Mouse (Mus musculus): ENCODE data around the gene Gm11146.

Gene Gm11146

DNA sequence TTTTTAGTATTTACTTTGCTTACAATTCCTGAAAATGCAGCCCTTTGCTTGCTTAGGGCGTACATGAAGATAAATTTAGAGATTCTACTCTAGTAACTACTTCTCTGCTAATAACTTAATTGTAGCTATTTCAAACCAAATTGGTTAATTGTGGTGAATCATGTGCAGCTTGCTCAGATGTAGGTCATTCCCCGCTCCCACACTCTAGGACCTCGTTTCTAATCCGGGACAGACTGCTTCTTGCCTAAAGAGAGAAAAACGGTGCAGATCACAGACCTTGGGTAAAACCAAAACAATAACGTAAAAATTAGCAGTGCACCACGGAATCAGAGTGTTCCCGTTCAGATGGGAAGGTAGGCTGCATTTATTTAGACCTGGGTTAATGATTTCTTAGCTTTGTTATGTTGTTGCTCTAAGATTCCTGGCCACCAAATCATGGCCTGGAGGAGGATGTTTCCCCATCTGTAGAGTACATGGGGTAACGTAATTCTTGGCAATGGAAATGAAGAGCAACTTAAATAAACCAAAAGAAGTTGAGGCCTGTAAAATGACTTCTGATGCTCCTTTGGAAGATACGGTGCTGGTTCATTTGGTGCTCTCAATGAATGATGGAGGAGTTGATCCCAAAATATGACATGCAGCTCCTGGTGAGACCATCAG is 45.3 kb downstream of the Gm11146 start:
- no peak for DNase-seq (ENCODE audit: low read depth, low spot score)

DNA sequence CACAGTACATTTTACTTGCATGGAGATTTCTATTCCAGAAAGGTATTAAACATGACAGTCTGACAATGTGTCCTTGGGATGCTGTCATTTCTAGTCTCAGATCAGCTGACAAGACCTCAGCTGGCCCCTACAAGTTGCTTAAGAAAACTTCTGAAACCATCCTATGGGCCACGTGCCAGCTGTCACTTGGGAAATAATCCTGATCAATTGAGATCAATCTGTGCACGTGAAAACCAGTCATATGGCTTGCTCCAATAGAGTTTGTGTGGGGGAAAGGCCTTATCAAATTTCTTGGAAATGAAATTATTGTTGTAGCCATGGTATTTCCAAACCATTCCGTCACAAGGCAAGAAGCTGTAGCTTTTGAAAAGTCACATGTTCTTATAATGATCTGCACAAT is 50.8 kb downstream of the Gm11146 start:
- no peak for DNase-seq (ENCODE audit: low read depth, low spot score)
